Mouse (Mus musculus) liver, embryonic 15.5 days (tissue): ENCODE measurements around the gene Akap8. TPM values are rescaled to one million over a fixed set of nuclear protein-coding genes. Genes with fewer than 3 reads are reported as not detected.
A peak's percentile ranks its signal among the peaks of the same experiment; 100 is the strongest.

Experiments used
- ATAC-seq: fragments of 200-750 bp; cut with Nextera tagmentation; 2 replicates; pipeline ENCODE4 v1.8.0; 2017; ENCODE audit warnings: moderate number of reproducible peaks, mild to moderate bottlenecking, moderate library complexity; ENCODE audit not compliant: insufficient read depth
- H3K27ac ChIP-seq: fragments of 300-500 bp; sonication (generic); replicated peaks from 2 replicates; pipeline ENCODE4 v1.5.1; 2015; ENCODE audit warnings: mild to moderate bottlenecking, inconsistent platforms
- H3K27me3 ChIP-seq: fragments of 300-500 bp; sonication (generic); 2 replicates; pipeline ENCODE4 v1.6.1; 2015; ENCODE audit warnings: mild to moderate bottlenecking, inconsistent platforms
- H3K36me3 ChIP-seq: fragments of 300-500 bp; sonication (generic); replicated peaks from 2 replicates; pipeline ENCODE4 v1.6.1; 2015; ENCODE audit warnings: moderate library complexity, mild to moderate bottlenecking, inconsistent platforms
- H3K4me1 ChIP-seq: fragments of 300-500 bp; sonication (generic); replicated peaks from 2 replicates; pipeline ENCODE4 v1.6.1; 2015; ENCODE audit warnings: inconsistent platforms
- H3K4me2 ChIP-seq: fragments of 300-500 bp; sonication (generic); 2 replicates; pipeline ENCODE4 v1.6.1; 2015; ENCODE audit warnings: moderate library complexity, mild to moderate bottlenecking, inconsistent platforms
- H3K4me3 ChIP-seq: fragments of 300-500 bp; sonication (generic); replicated peaks from 2 replicates; pipeline ENCODE4 v1.5.1; 2015; ENCODE audit warnings: mild to moderate bottlenecking, inconsistent platforms
- H3K9ac ChIP-seq: fragments of 300-500 bp; sonication (generic); 2 replicates; pipeline ENCODE4 v1.6.1; 2015; ENCODE audit warnings: moderate library complexity, mild to moderate bottlenecking, inconsistent platforms
- H3K9me3 ChIP-seq: fragments of 300-500 bp; sonication (generic); replicated peaks from 2 replicates; pipeline ENCODE4 v1.6.1; 2016; ENCODE audit warnings: inconsistent platforms
- WGBS: fragments of 180-500 bp; shearing (Covaris S2); methylation state at CpG from one replicate; pipeline ENCODE4 v1.1.7; 2015; ENCODE audit warnings: mixed read lengths; ENCODE audit not compliant: insufficient replicate concordance; 5-methylcytosine and 5-hydroxymethylcytosine counted together
- polyA plus RNA-seq: library from polyadenylated mRNA; unstranded; fragments of >200 nt; fragmentation: Nextera tagmentation; extraction: Ambion mirVana; gene quantifications from 2 replicates; pipeline ENCODE4 v1.2.1, GENCODE M21; 2015

The Akap8 gene
- polyA plus RNA-seq, 1 experiment from 2014 or later = 29.1 TPM

- Histone ChIP-seq H3K4me3 (no peak overlapping the region), H3K9ac (no peak overlapping the region), H3K36me3 (peaks cover 11% of the 10 kb centered on the region), H3K4me2 (no peak overlapping the region), H3K9me3 (no peaks in the 10 kb centered on the region), H3K27ac (no peak overlapping the region), H3K4me1 (peaks cover 34% of the 10 kb centered on the region), H3K27me3 (no peaks in the 10 kb centered on the region)
- no peak for ATAC-seq
- 9% methylated on average over 1 of the region's 1 CpGs for WGBS
These were observed 53.4 kb downstream of the Akap8 start for GRCm38 (mm10) chr17:32267617-32268016.

- H3K9me3 ChIP-seq = no peaks in the 10 kb centered on the region
- H3K4me2 ChIP-seq = no peak overlapping the region
- peaks cover 36% of the 10 kb centered on the region for H3K4me1 ChIP-seq
- no peaks in the 10 kb centered on the region for H3K27me3 ChIP-seq
- no peak overlapping the region for H3K4me3 ChIP-seq
- H3K9ac ChIP-seq = no peak overlapping the region
- 87% methylated on average over 2 of the region's 2 CpGs for WGBS
- H3K36me3 ChIP-seq = 0 out of 2 replicates have a peak, but pooled peaks cover 13% of the 10 kb centered on the region
- H3K27ac ChIP-seq = no peak overlapping the region
- ATAC-seq = no peak
These were observed 57.4 kb downstream of the Akap8 start for GRCm38 (mm10) chr17:32263672-32264071.

GRCm38 (mm10) chr17:32262831-32263559, 58.0 kb downstream of the Akap8 start:
- Histone ChIP-seq H3K9me3 (no peaks in the 10 kb centered on the region), H3K27ac (no peak overlapping the region), H3K4me2 (no peak overlapping the region), H3K9ac (no peak overlapping the region), H3K4me3 (no peak overlapping the region), H3K4me1 (peaks cover 37% of the 10 kb centered on the region), H3K27me3 (no peaks in the 10 kb centered on the region), H3K36me3 (0 out of 2 replicates have a peak, but pooled peaks cover 13% of the 10 kb centered on the region)
- 88% methylated on average over 8 of the region's 8 CpGs for WGBS
- ATAC-seq = no peak

GRCm38 (mm10) chr17:32258869-32259268, 62.2 kb downstream of the Akap8 start:
- 77% methylated on average over 2 of the region's 2 CpGs for WGBS
- peak overlapping the region; percentile 6; the same call in 1 of the 2 replicates for H3K4me2 ChIP-seq
- no peak for ATAC-seq
- H3K4me3 ChIP-seq = no peak overlapping the region
- H3K4me1 ChIP-seq = peaks cover 41% of the 10 kb centered on the region
- H3K27ac ChIP-seq = no peak overlapping the region
- H3K9me3 ChIP-seq = no peaks in the 10 kb centered on the region
- H3K36me3 ChIP-seq = 0 out of 2 replicates have a peak, but pooled peaks cover 15% of the 10 kb centered on the region
- H3K9ac ChIP-seq = no peak overlapping the region
- no peaks in the 10 kb centered on the region for H3K27me3 ChIP-seq

GRCm38 (mm10) chr17:32257944-32258343, 63.1 kb downstream of the Akap8 start:
- 0 out of 2 replicates have a peak, but pooled peaks cover 15% of the 10 kb centered on the region for H3K36me3 ChIP-seq
- peaks cover 39% of the 10 kb centered on the region for H3K4me1 ChIP-seq
- no peak overlapping the region for H3K27ac ChIP-seq
- H3K4me2 ChIP-seq = peak overlapping the region; percentile 28; the same call in 1 of the 2 replicates
- no peak overlapping the region for H3K4me3 ChIP-seq
- no peaks in the 10 kb centered on the region for H3K27me3 ChIP-seq
- 14% methylated on average over 6 of the region's 6 CpGs for WGBS
- H3K9me3 ChIP-seq = no peaks in the 10 kb centered on the region
- no peak for ATAC-seq
- H3K9ac ChIP-seq = no peak overlapping the region

GRCm38 (mm10) chr17:32257452-32257851, 63.6 kb downstream of the Akap8 start:
- no peaks in the 10 kb centered on the region for H3K9me3 ChIP-seq
- H3K27ac ChIP-seq = no peak overlapping the region
- ATAC-seq = no peak
- peaks cover 17% of the 10 kb centered on the region; the same call in 1 of the 2 replicates for H3K36me3 ChIP-seq
- 74% methylated on average over 2 of the region's 2 CpGs for WGBS
- H3K4me2 ChIP-seq = no peak overlapping the region
- H3K9ac ChIP-seq = no peak overlapping the region
- H3K4me3 ChIP-seq = no peak overlapping the region
- peaks cover 36% of the 10 kb centered on the region for H3K4me1 ChIP-seq
- no peaks in the 10 kb centered on the region for H3K27me3 ChIP-seq

- no peak overlapping the region for H3K4me2 ChIP-seq
- peaks cover 23% of the 10 kb centered on the region; the same call in 1 of the 2 replicates for H3K36me3 ChIP-seq
- H3K9ac ChIP-seq = no peak overlapping the region
- H3K27ac ChIP-seq = no peak overlapping the region
- H3K4me3 ChIP-seq = no peak overlapping the region
- 74% methylated on average over 2 of the region's 2 CpGs for WGBS
- no peaks in the 10 kb centered on the region for H3K9me3 ChIP-seq
- no peak for ATAC-seq
- no peaks in the 10 kb centered on the region for H3K27me3 ChIP-seq
- H3K4me1 ChIP-seq = peaks cover 40% of the 10 kb centered on the region
These were observed 64.1 kb downstream of the Akap8 start for GRCm38 (mm10) chr17:32256896-32257295.

Other genes starting within 250 kb of the Akap8 start
- gene Notch3, start 154.4 kb downstream of the Akap8 start, polyA plus RNA-seq = 0.50 and 0.60 TPM in 2 replicates
- 0.05 and 0.10 TPM in 2 replicates for gene Ephx3, start 131.7 kb downstream of the Akap8 start, polyA plus RNA-seq
- 31.5 and 34.7 TPM in 2 replicates for gene Brd4, start 36.5 kb downstream of the Akap8 start, polyA plus RNA-seq
- gene Akap8l, start 29.4 kb upstream of the Akap8 start, polyA plus RNA-seq = 36.1 and 39.1 TPM in 2 replicates
- gene Wiz, start 68.2 kb upstream of the Akap8 start, polyA plus RNA-seq = 6.2 and 6.7 TPM in 2 replicates
- 2.4 and 4.0 TPM in 2 replicates for gene Rasal3, start 82.3 kb upstream of the Akap8 start, polyA plus RNA-seq
- gene Pglyrp2, start 102.9 kb upstream of the Akap8 start, polyA plus RNA-seq = 7.2 and 9.2 TPM in 2 replicates
- gene Cyp4f39, start 131.5 kb upstream of the Akap8 start, polyA plus RNA-seq = 0.52 and 0.83 TPM in 2 replicates
- gene Cyp4f17, start 184.8 kb upstream of the Akap8 start, polyA plus RNA-seq = 0.64 and 0.85 TPM in 2 replicates
- 4.3 and 4.5 TPM in 2 replicates for gene Cyp4f16, start 215.3 kb upstream of the Akap8 start, polyA plus RNA-seq